Mouse (Mus musculus) limb, embryonic 10.5 days (tissue): Measurements from ENCODE around the gene Foxp1. TPM values are rescaled to one million over a fixed set of nuclear protein-coding genes. Genes with fewer than 3 reads are reported as not detected.

Source experiments
- DNase-seq: peaks from one replicate; pipeline ENCODE4 v3.0.0-alpha.2; 2017; ENCODE audit warnings: low spot score
- H3K27ac ChIP-seq: fragments of 300-500 bp; sonication (generic); 2 replicates; pipeline ENCODE4 v1.5.1; 2016; ENCODE audit warnings: mild to moderate bottlenecking
- H3K27me3 ChIP-seq: fragments of 300-500 bp; sonication (generic); 2 replicates; pipeline ENCODE4 v1.6.1; 2016; ENCODE audit warnings: low read depth, mild to moderate bottlenecking; ENCODE audit not compliant: poor library complexity, severe bottlenecking
- H3K36me3 ChIP-seq: fragments of 300-500 bp; sonication (generic); 2 replicates; pipeline ENCODE4 v1.6.1; 2016; ENCODE audit warnings: mild to moderate bottlenecking, moderate library complexity
- H3K4me1 ChIP-seq: fragments of 300-500 bp; sonication (generic); 2 replicates; pipeline ENCODE4 v1.6.1; 2016
- H3K4me3 ChIP-seq: fragments of 300-500 bp; sonication (generic); 2 replicates; pipeline ENCODE4 v1.5.1; 2016; ENCODE audit warnings: mild to moderate bottlenecking, moderate library complexity
- H3K9me3 ChIP-seq: fragments of 300-500 bp; sonication (generic); replicated peaks from 2 replicates; pipeline ENCODE4 v1.6.1; 2016; ENCODE audit warnings: mild to moderate bottlenecking
- WGBS: fragments of 180-500 bp; shearing (Covaris S2); methylation state at CpG from one replicate; pipeline ENCODE4 v1.1.7; 2016; 5-methylcytosine and 5-hydroxymethylcytosine counted together
- polyA plus RNA-seq: library from polyadenylated mRNA; unstranded; fragments of >200 nt; fragmentation: Nextera tagmentation; extraction: Ambion mirVana; gene quantifications from 2 replicates; pipeline ENCODE4 v1.2.1, GENCODE M21; 2016

The Foxp1 gene
- polyA plus RNA-seq, 1 experiment from 2014 or later = 47.3 TPM

DNA sequence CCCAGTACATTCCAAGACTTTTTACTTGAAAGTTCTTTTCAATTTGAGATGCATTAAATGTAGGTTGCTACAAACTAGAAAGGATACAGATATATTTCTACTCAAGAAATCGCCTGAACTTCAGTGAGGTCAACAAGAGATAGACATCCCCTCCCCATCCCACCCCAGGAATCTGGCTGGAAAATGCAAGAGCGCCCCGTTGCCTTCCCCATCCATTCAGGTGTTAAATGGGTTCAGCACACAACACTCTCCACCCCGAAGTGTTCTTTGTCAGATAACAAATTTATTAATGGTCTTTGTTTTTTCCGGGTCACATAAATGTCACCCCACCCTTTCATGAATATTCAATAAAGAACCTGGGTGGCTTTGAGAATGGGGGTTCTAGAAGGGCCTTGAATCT lies 493.1 kb downstream of the Foxp1 start:
- Histone ChIP-seq H3K9me3 (no peaks in the 10 kb centered on the region), H3K27ac (no peak overlapping the region), H3K36me3 (no peaks in the 10 kb centered on the region), H3K4me1 (peaks cover 68% of the 10 kb centered on the region), H3K4me3 (no peak overlapping the region), H3K27me3 (peaks cover 63% of the 10 kb centered on the region)
- WGBS = 17% methylated on average over 5 of the region's 5 CpGs
- DNase-seq = no peak

- peak overlapping the region; percentile 90 for H3K27ac ChIP-seq
- WGBS = 2% methylated on average over 6 of the region's 6 CpGs
- H3K27me3 ChIP-seq = peaks cover 63% of the 10 kb centered on the region
- peaks cover 68% of the 10 kb centered on the region for H3K4me1 ChIP-seq
- peak overlapping the region; percentile 71 for H3K4me3 ChIP-seq
- DNase-seq = no peak
- no peaks in the 10 kb centered on the region for H3K36me3 ChIP-seq
- H3K9me3 ChIP-seq = no peaks in the 10 kb centered on the region
These were observed 493.6 kb downstream of the Foxp1 start for GRCm38 (mm10) chr6:99028989-99029305.

DNA sequence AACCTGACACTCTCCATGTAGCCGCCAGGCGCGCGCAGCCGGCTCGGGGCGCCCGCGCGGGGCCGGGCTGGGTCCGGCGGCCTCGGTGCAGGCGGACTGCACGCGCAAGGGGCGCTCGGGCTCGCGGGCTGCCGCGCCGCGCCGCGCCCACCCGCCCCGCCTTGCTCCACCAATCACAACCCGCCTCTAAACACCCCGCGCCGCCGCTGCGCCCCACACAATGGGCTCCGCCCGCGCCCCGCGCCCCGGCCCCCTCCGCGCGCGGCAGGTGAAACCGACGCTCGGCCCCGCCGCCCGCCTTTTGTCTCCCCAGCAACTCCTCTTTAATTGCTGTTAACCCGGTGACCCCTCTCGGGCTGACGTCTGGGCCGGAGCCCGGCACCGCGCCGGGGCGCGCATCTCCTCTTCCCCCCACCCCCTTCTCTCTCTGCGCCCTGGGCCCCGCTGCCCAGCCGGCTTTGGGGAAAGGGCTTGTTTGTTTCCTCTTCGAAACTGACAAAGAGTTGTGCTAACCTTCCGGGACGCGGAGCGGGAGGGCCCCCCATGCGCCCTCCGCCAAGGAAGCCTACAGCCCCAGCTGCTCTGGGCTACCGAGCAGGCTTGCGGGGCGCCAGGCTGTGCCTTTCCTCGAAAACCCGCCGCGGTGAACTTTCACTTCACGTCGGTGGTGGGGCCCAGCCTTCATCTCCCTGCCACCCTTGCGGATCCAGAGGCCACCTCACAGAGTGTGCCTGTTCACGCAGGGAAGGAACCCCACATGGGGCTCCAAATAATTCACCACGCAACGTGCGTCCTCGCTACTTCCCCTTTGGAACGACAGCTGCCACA lies 494.1 kb downstream of the Foxp1 start:
- no peaks in the 10 kb centered on the region for H3K9me3 ChIP-seq
- no peaks in the 10 kb centered on the region for H3K36me3 ChIP-seq
- H3K4me1 ChIP-seq = peaks cover 63% of the 10 kb centered on the region
- peaks cover 61% of the 10 kb centered on the region for H3K27me3 ChIP-seq
- under 1% methylated on average over 58 of the region's 87 CpGs for WGBS
- H3K27ac ChIP-seq = peak overlapping the region; percentile 90
- DNase-seq = peak; percentile 82
- H3K4me3 ChIP-seq = peak overlapping the region; percentile 71

GRCm38 (mm10) chr6:99027542-99028160 lies 494.9 kb downstream of the Foxp1 start:
- WGBS = 1% methylated on average over 22 of the region's 22 CpGs
- Histone ChIP-seq H3K36me3 (no peaks in the 10 kb centered on the region), H3K9me3 (no peaks in the 10 kb centered on the region), H3K27me3 (peaks cover 61% of the 10 kb centered on the region), H3K4me1 (peaks cover 58% of the 10 kb centered on the region), H3K27ac (peak overlapping the region; percentile 90), H3K4me3 (peak overlapping the region; percentile 71)
- no peak for DNase-seq

GRCm38 (mm10) chr6:99026635-99027541 lies 495.6 kb downstream of the Foxp1 start:
- peak overlapping the region; percentile 90; the same call in 1 of the 2 replicates for H3K27ac ChIP-seq
- 15% methylated on average over 19 of the region's 19 CpGs for WGBS
- no peaks in the 10 kb centered on the region for H3K36me3 ChIP-seq
- peaks cover 68% of the 10 kb centered on the region for H3K27me3 ChIP-seq
- no peak for DNase-seq
- H3K9me3 ChIP-seq = no peaks in the 10 kb centered on the region
- H3K4me1 ChIP-seq = peaks cover 54% of the 10 kb centered on the region
- peak overlapping the region; percentile 71 for H3K4me3 ChIP-seq

DNA sequence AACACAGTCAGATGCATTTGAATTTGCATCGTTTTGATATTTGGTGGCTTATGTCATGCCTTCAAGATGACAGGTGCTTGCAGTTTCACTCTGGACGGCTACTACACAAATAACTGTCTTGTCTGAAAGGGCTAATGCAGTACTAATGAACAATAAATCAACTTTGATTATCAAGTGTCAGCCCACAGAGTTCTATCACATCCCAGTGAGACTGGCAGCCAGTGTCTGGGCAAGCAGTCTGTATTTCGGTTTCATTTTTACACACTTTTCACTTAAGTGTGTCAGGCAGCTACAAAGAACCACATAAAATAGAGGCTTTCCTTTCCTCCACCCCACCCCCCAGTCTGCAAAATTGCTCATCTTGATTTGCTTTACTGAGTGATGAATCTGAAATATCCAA lies 496.5 kb downstream of the Foxp1 start:
- Histone ChIP-seq H3K27ac (no peak overlapping the region), H3K36me3 (no peaks in the 10 kb centered on the region), H3K27me3 (peaks cover 64% of the 10 kb centered on the region), H3K9me3 (no peaks in the 10 kb centered on the region), H3K4me1 (peaks cover 45% of the 10 kb centered on the region), H3K4me3 (no peak overlapping the region)
- WGBS = 46% methylated on average over 3 of the region's 3 CpGs
- DNase-seq = no peak

GRCm38 (mm10) chr6:99024588-99024987 lies 497.9 kb downstream of the Foxp1 start:
- Histone ChIP-seq H3K36me3 (no peaks in the 10 kb centered on the region), H3K4me1 (peaks cover 47% of the 10 kb centered on the region), H3K27ac (no peak overlapping the region), H3K9me3 (no peaks in the 10 kb centered on the region), H3K4me3 (no peak overlapping the region), H3K27me3 (peaks cover 69% of the 10 kb centered on the region)
- 32% methylated on average over 9 of the region's 9 CpGs for WGBS
- DNase-seq = no peak

DNA sequence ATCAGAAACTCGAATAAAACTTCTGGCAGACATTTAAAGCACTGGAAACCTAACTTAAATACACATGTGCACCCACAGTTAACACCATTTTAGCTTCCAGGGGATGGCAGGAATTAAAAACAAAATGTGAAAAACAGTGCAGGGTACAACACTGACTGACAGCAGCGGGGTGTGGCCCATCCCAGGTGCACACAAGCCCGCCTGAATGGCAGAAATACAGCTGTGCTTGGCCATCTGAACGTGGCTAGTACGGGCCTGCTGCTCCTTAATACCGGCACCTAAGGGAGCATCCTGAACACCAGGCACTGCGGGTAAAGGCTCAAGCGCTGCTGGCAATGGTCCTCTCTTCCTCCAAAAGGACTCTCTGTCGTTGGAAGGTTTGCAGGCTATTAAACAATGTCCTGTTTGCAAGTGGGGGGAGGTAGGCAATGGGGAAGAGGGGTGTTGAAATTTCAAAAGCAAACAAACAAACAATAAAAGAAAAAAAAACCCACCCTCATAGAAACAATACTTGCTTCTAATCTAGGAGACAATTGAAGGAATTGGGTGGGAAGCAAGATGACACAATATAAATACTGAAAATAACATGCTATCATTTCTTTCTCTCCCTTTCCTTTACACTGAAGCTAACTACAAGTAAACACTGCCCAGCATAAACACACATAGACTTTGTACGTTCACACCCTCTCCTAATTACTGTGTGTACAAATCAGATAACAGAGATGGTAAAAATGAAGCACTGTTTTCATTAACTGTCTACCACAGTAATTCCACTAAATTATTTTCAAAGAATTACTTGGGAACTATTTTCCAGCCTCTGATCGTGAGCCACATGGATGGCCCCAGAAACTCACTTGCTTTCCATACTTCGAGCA lies 501.7 kb downstream of the Foxp1 start:
- peaks cover 37% of the 10 kb centered on the region for H3K4me1 ChIP-seq
- DNase-seq = no peak
- H3K4me3 ChIP-seq = no peak overlapping the region
- H3K27me3 ChIP-seq = peaks cover 54% of the 10 kb centered on the region
- H3K36me3 ChIP-seq = 0 out of 2 replicates have a peak, but pooled peaks cover 3% of the 10 kb centered on the region
- H3K9me3 ChIP-seq = no peaks in the 10 kb centered on the region
- WGBS = 53% methylated on average over 12 of the region's 12 CpGs
- H3K27ac ChIP-seq = no peak overlapping the region

DNA sequence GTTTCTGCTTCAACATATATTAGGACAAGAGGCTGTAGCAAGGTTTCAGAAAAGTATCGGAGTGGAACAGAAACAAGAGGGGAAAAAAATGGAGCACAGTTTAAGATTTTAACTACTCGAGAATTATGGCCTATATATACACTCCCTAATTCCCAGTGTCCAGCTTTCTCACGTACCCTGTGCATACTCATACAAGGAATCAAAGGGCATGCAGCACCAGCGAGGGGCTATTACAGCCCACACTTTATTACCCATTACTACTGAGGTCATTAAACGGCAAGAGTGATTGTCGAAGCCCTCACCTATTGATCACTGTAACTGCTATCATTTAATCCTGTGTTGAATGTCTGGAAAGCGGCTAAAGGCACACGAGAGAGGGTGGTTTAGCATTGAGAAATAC lies 502.8 kb downstream of the Foxp1 start:
- no peak overlapping the region for H3K27ac ChIP-seq
- H3K4me3 ChIP-seq = no peak overlapping the region
- 27% methylated on average over 8 of the region's 8 CpGs for WGBS
- peaks cover 54% of the 10 kb centered on the region for H3K27me3 ChIP-seq
- peaks cover 44% of the 10 kb centered on the region for H3K4me1 ChIP-seq
- H3K36me3 ChIP-seq = 0 out of 2 replicates have a peak, but pooled peaks cover 3% of the 10 kb centered on the region
- no peak for DNase-seq
- H3K9me3 ChIP-seq = no peaks in the 10 kb centered on the region

DNA sequence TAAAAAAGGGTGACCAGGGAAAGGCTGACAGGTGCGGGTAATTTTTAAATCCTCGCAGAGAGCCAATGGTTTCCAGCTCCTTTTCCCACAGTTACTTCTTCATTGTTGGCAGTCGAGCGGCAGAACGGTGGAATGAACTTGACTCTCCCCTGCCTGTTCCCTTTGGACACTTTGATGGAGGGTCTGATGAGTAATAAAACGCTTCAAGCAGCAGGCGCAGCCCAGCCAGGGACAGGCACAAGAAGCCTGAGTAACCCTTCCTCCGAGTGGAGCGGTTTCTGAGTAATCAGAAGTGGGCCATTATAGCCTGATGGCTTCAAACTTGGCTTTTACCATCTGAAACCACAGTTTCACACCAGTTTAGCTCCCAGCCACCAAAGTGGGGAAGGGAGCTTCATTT lies 503.3 kb downstream of the Foxp1 start:
- H3K36me3 ChIP-seq = 0 out of 2 replicates have a peak, but pooled peaks cover 3% of the 10 kb centered on the region
- WGBS = 23% methylated on average over 9 of the region's 9 CpGs
- H3K27ac ChIP-seq = no peak overlapping the region
- DNase-seq = no peak
- no peaks in the 10 kb centered on the region for H3K9me3 ChIP-seq
- peaks cover 54% of the 10 kb centered on the region for H3K27me3 ChIP-seq
- H3K4me3 ChIP-seq = no peak overlapping the region
- peaks cover 44% of the 10 kb centered on the region for H3K4me1 ChIP-seq

DNA sequence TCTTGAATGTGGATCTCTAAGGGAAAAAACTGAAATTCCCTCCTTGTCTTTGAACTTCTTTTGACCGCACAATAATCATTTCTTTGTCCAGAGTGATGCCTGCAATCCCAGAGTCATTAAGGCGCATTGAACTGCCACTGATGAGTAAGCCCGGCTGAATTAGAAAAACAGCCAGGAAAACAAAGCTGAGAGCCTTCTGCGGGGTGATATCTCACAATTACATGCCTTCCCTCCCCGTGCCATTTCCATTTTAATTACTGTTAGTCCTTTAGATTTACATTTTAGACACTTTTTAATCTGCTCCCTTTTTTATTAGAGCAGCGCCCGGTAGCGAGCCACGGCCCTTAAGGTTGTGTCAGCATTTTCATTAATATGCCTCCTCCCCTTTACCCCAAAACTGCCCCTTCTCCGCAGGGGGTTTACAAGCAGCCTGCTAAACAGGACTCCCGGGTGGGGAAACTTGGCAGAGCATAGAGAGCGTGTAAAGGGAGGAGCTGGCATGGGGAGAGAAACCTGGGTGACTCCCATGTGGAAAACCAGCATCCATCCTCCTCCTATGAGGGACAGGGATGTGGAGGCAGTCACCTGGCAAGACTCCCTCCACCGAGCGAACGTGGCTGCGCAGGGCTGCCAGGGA lies 508.5 kb downstream of the Foxp1 start:
- no peak for DNase-seq
- WGBS = 24% methylated on average over 16 of the region's 16 CpGs
- peaks cover 74% of the 10 kb centered on the region for H3K4me1 ChIP-seq
- no peak overlapping the region for H3K4me3 ChIP-seq
- H3K27ac ChIP-seq = 0 out of 2 replicates have a peak overlapping the region, but pooled peaks have one; percentile 38
- 0 out of 2 replicates have a peak, but pooled peaks cover 3% of the 10 kb centered on the region for H3K36me3 ChIP-seq
- no peaks in the 10 kb centered on the region for H3K9me3 ChIP-seq
- peaks cover 59% of the 10 kb centered on the region for H3K27me3 ChIP-seq
